Mouse (Mus musculus): ENCODE results near the gene Tec.

Tec gene

GRCm38 (mm10) chr5:72868091-72868875 is at the start of gene Tec:
Gene Tec (minus strand): TSS chr5:72868483.
- DNase-seq: peak; percentile 79

GRCm38 (mm10) chr5:72916851-72917250 is 48.6 kb upstream of the Tec start:
- DNase-seq: no peak

GRCm38 (mm10) chr5:72916048-72916447 is 47.8 kb upstream of the Tec start:
- DNase-seq: no peak

- DNase-seq: peak; percentile 60
Measured at GRCm38 (mm10) chr5:72914633-72915561, 46.6 kb upstream of the Tec start.

GRCm38 (mm10) chr5:72913648-72914557 is 45.6 kb upstream of the Tec start, which contains the start of gene Slain2:
Gene Slain2 (plus strand): TSS chr5:72914304.
- DNase-seq: peak; percentile 94

- no peak for DNase-seq
Measured at GRCm38 (mm10) chr5:72911284-72911683, 43.0 kb upstream of the Tec start.

- DNase-seq: no peak
Measured at GRCm38 (mm10) chr5:72910373-72910772, 42.1 kb upstream of the Tec start.

- DNase-seq: no peak
Measured at GRCm38 (mm10) chr5:72909363-72909762, 41.1 kb upstream of the Tec start.

GRCm38 (mm10) chr5:72908324-72908936 is 40.1 kb upstream of the Tec start:
- no peak for DNase-seq

GRCm38 (mm10) chr5:72907402-72907801 is 39.1 kb upstream of the Tec start:
- DNase-seq: no peak

GRCm38 (mm10) chr5:72904903-72905790 is 36.9 kb upstream of the Tec start:
- no peak for DNase-seq

GRCm38 (mm10) chr5:72902876-72903516 is 34.7 kb upstream of the Tec start:
- DNase-seq: no peak

GRCm38 (mm10) chr5:72902312-72902711 is 34.0 kb upstream of the Tec start:
- DNase-seq: no peak

GRCm38 (mm10) chr5:72901866-72902265 is 33.6 kb upstream of the Tec start:
- DNase-seq: no peak

GRCm38 (mm10) chr5:72899255-72899654 is 31.0 kb upstream of the Tec start:
- no peak for DNase-seq

GRCm38 (mm10) chr5:72897998-72898397 is 29.7 kb upstream of the Tec start:
- DNase-seq: no peak

GRCm38 (mm10) chr5:72896478-72897279 is 28.4 kb upstream of the Tec start:
- DNase-seq: no peak

GRCm38 (mm10) chr5:72895261-72895660 is 27.0 kb upstream of the Tec start:
- no peak for DNase-seq

GRCm38 (mm10) chr5:72893987-72894386 is 25.7 kb upstream of the Tec start:
- no peak for DNase-seq

GRCm38 (mm10) chr5:72891534-72891933 is 23.3 kb upstream of the Tec start:
- DNase-seq: no peak
